Mouse (Mus musculus): Measurements from ENCODE around the gene Det1.

The Det1 gene

GRCm38 (mm10) chr7:78854051-78854450, 7.0 kb upstream of the Det1 start:
- no peak for DNase-seq (ENCODE audit: low spot score)

- DNase-seq (ENCODE audit: low spot score): no peak
These were observed 872 bp downstream of the Det1 start for GRCm38 (mm10) chr7:78846066-78846716.

GRCm38 (mm10) chr7:78841601-78842000, 5.5 kb downstream of the Det1 start:
- DNase-seq (ENCODE audit: low spot score): no peak

- no peak for DNase-seq (ENCODE audit: low spot score)
These were observed 9.8 kb downstream of the Det1 start for GRCm38 (mm10) chr7:78837250-78837649.

- no peak for DNase-seq (ENCODE audit: low spot score)
These were observed 11.4 kb downstream of the Det1 start for GRCm38 (mm10) chr7:78835656-78836055.

GRCm38 (mm10) chr7:78827749-78828362, 19.2 kb downstream of the Det1 start:
- no peak for DNase-seq (ENCODE audit: low spot score)

GRCm38 (mm10) chr7:78826682-78827385, 20.2 kb downstream of the Det1 start:
- peak; percentile 47 for DNase-seq (ENCODE audit: low spot score)

- no peak for DNase-seq (ENCODE audit: low spot score)
These were observed 28.7 kb downstream of the Det1 start for GRCm38 (mm10) chr7:78818336-78818735.

GRCm38 (mm10) chr7:78814766-78815165, 32.3 kb downstream of the Det1 start:
- DNase-seq (ENCODE audit: low spot score): no peak

- DNase-seq (ENCODE audit: low spot score): no peak
These were observed 33.3 kb downstream of the Det1 start for GRCm38 (mm10) chr7:78813791-78814190.

GRCm38 (mm10) chr7:78807192-78807591, 39.9 kb downstream of the Det1 start:
- no peak for DNase-seq (ENCODE audit: low spot score)

GRCm38 (mm10) chr7:78803841-78804240, 43.2 kb downstream of the Det1 start:
- no peak for DNase-seq (ENCODE audit: low spot score)

GRCm38 (mm10) chr7:78799730-78800496, 47.1 kb downstream of the Det1 start:
- no peak for DNase-seq (ENCODE audit: low spot score)

- DNase-seq (ENCODE audit: low spot score): peak; percentile 9
These were observed 49.1 kb downstream of the Det1 start for GRCm38 (mm10) chr7:78797843-78798455.

- DNase-seq (ENCODE audit: low spot score): no peak
These were observed 50.4 kb downstream of the Det1 start for GRCm38 (mm10) chr7:78796624-78797023.

- no peak for DNase-seq (ENCODE audit: low spot score)
These were observed 52.4 kb downstream of the Det1 start for GRCm38 (mm10) chr7:78794571-78795092.

GRCm38 (mm10) chr7:78793895-78794570, 53.0 kb downstream of the Det1 start:
- no peak for DNase-seq (ENCODE audit: low spot score)

- DNase-seq (ENCODE audit: low spot score): peak; percentile 93
These were observed 55.5 kb downstream of the Det1 start for GRCm38 (mm10) chr7:78791359-78792222.

GRCm38 (mm10) chr7:78787793-78788380, 59.2 kb downstream of the Det1 start:
- no peak for DNase-seq (ENCODE audit: low spot score)

- DNase-seq (ENCODE audit: low spot score): no peak
These were observed 61.2 kb downstream of the Det1 start for GRCm38 (mm10) chr7:78785906-78786305.

All from retina, embryonic 14.5 days (tissue).